Mouse (Mus musculus) small intestine, adult 2 months (tissue): ENCODE measurements around the gene Gps1.

Source experiments
- CTCF ChIP-seq: fragments of 200-500 bp; IDR thresholded peaks from 2 replicates; pipeline ENCODE4 v1.5.1; 2012; ENCODE audit warnings: low read depth, mild to moderate bottlenecking, control low read depth, inconsistent platforms, low read length, moderate library complexity, mixed read lengths; ENCODE audit not compliant: insufficient replicate concordance, insufficient read length; ENCODE audit errors: extremely low read depth
- POLR2A ChIP-seq: fragments of 200-500 bp; IDR thresholded peaks from 2 replicates; pipeline ENCODE4 v1.6.1; 2012; ENCODE audit warnings: low read depth, mild to moderate bottlenecking, control low read depth, inconsistent platforms, low read length, moderate library complexity

- TF ChIP-seq POLR2A, result no peak
- no peak for TF ChIP-seq CTCF
These were observed 38.2 kb downstream of the Gps1 start for GRCm38 (mm10) chr11:120822321-120822720.
